In genomic region chr3:88359989-88360388, GRCm38 (mm10) we compare ENCODE assay signal across 17 mouse cellular contexts. TPM values are rescaled to one million over a fixed set of nuclear protein-coding genes. Genes with fewer than 3 reads are reported as not detected.
DNase-seq lines count a peak whose midpoint lies in the region; ATAC-seq and TF ChIP-seq lines count a peak whose summit lies in the region.
"Had no signal": no experiment of that assay in that cellular context is flagged by ENCODE, and none has a peak within 500 bp of the region (broad histone marks: within the 10 kb centered on the region; RNA-seq: fewer than 3 reads in every experiment).

No protein-coding gene starts in this region.

- no peak for TF ChIP-seq CTCF in thymus, adult 2 months (IDR thresholded peaks at IDR 0.05; ENCODE audit: borderline replicate concordance, control insufficient read depth, extremely low read depth, insufficient read depth, low read length, poor library complexity)

- H3K27me3 ChIP-seq in heart, embryonic 11.5 days (ENCODE audit: control insufficient read depth, insufficient read depth, low read length) = peaks cover 4% of the 10 kb centered on the region; the same call in 1 of the 2 replicates
- peaks cover 6% of the 10 kb centered on the region for H3K27me3 ChIP-seq in kidney, embryonic 15.5 days
- H3K27me3 ChIP-seq in thymus, adult 2 months (ENCODE audit: control insufficient read depth, insufficient read depth, low read length) = no peaks in the 10 kb centered on the region

- ATAC-seq in heart, embryonic 11.5 days (replicated peaks; ENCODE audit: insufficient number of reproducible peaks, low FRiP score, low TSS enrichment) = no peak
- ATAC-seq in kidney, embryonic 15.5 days (replicated peaks; ENCODE audit: low FRiP score) = no peak
- ATAC-seq: forebrain, embryonic 14.5 days; lung, postnatal 0 days had no signal

- H3K4me2 ChIP-seq in heart, embryonic 11.5 days = no peak overlapping the region
- no peak overlapping the region for H3K4me2 ChIP-seq in kidney, embryonic 15.5 days

- WGBS in heart, embryonic 11.5 days (ENCODE audit: insufficient replicate concordance) = 72% methylated on average over 3 of the region's 3 CpGs
- WGBS in kidney, embryonic 15.5 days = 62% methylated on average over 3 of the region's 3 CpGs
- 69% methylated on average over 3 of the region's 3 CpGs for WGBS in thymus, adult 2 months

- H3K4me3 ChIP-seq in heart, embryonic 11.5 days (ENCODE audit: low read depth, low read length) = no peak overlapping the region
- no peak overlapping the region for H3K4me3 ChIP-seq in kidney, embryonic 15.5 days (replicated peaks)
- H3K4me3 ChIP-seq in thymus, adult 2 months (ENCODE audit: control insufficient read depth, insufficient read depth, low read length) = no peak overlapping the region

- no peak for TF ChIP-seq POLR2A in thymus, adult 2 months (IDR thresholded peaks at IDR 0.05; ENCODE audit: control insufficient read depth, extremely low read depth, insufficient read depth, low read length, poor library complexity)

- no peaks in the 10 kb centered on the region for H3K9me3 ChIP-seq in heart, embryonic 11.5 days (replicated peaks; ENCODE audit: control insufficient read depth, low read length)
- no peaks in the 10 kb centered on the region for H3K9me3 ChIP-seq in kidney, embryonic 15.5 days (replicated peaks)

- H3K27ac ChIP-seq in heart, embryonic 11.5 days (ENCODE audit: low read depth, low read length) = peak overlapping the region; percentile 70
- H3K27ac ChIP-seq in kidney, embryonic 15.5 days = peak overlapping the region; percentile 0; the same call in 1 of the 2 replicates
- no peak overlapping the region for H3K27ac ChIP-seq in thymus, adult 2 months (ENCODE audit: control insufficient read depth, insufficient read depth, low read length)

- 0 out of 2 replicates have a peak overlapping the region, but pooled peaks have one; percentile 22 for H3K9ac ChIP-seq in heart, embryonic 11.5 days (ENCODE audit: low read depth, low read length)
- H3K9ac ChIP-seq in kidney, embryonic 15.5 days = no peak overlapping the region

- intact Hi-C loops in heart, postnatal 10 days (cut with DNase I) = no loop called here

- peaks cover 55% of the 10 kb centered on the region for H3K36me3 ChIP-seq in heart, embryonic 11.5 days (ENCODE audit: control insufficient read depth, insufficient read depth, low read length)
- peaks cover 83% of the 10 kb centered on the region for H3K36me3 ChIP-seq in kidney, embryonic 15.5 days
- H3K36me3 ChIP-seq in thymus, adult 2 months (ENCODE audit: control insufficient read depth, insufficient read depth, low read length) = peaks cover 46% of the 10 kb centered on the region

- peaks cover 22% of the 10 kb centered on the region for H3K4me1 ChIP-seq in heart, embryonic 11.5 days (ENCODE audit: control insufficient read depth, insufficient read depth, low read length)
- peaks cover 17% of the 10 kb centered on the region for H3K4me1 ChIP-seq in kidney, embryonic 15.5 days
- H3K4me1 ChIP-seq in thymus, adult 2 months (replicated peaks; ENCODE audit: control insufficient read depth, insufficient read depth, low read length) = peaks cover 18% of the 10 kb centered on the region

- DNase-seq in heart, postnatal 10 days = no peak
- DNase-seq in kidney, adult 11 months = no peak
- DNase-seq in thymus, postnatal 0 days (ENCODE audit: low spot score) = peak; percentile 33
- no peak for DNase-seq in thymus, adult 2 months
- no peak for DNase-seq in adrenal gland, postnatal 4 days (ENCODE audit: low spot score in 2 of 2)
- DNase-seq: adrenal gland, adult 8-10 months; cerebellum, postnatal 10 days; kidney, adult 8-10 months; thymus, postnatal 25 days had no signal

RNA-seq across cellular contexts. Expression of gene Paqr6, which starts 4.4 kb away (rescaled TPM):
- polyA plus RNA-seq in heart, embryonic 11.5 days (2014; fragmentation: Nextera tagmentation; extraction: Ambion mirVana) = 2.7 and 3.0 TPM in 2 replicates
- 1 to 10 TPM in 1 of 2 experiments, under 1 TPM in 1; 0.35 to 1.3 TPM for total RNA-seq in heart, postnatal 10 days (2021)
- polyA plus RNA-seq in kidney, embryonic 15.5 days (2015; fragmentation: Nextera tagmentation; extraction: Ambion mirVana) = 11.9 and 14.5 TPM in 2 replicates
- polyA plus RNA-seq in thymus, postnatal 0 days (2015; fragmentation: Nextera tagmentation; extraction: Ambion mirVana) = 0.49 and 0.56 TPM in 2 replicates
- polyA plus RNA-seq in thymus, adult 2 months (2012; rRNA removed) = 1.2 and 2.0 TPM in 2 replicates
- total RNA-seq in adrenal gland, postnatal 4 days (2021) = 1 to 10 TPM; 4.9 to 6.4 TPM
- total RNA-seq: hematopoietic stem cell, adult 5-6 weeks; megakaryocyte-erythroid progenitor cell, adult 5-6 weeks had no signal

RNA-seq across cellular contexts. Expression of gene Bglap3, which starts 12.6 kb away (rescaled TPM):
- not detected in 2 replicates for polyA plus RNA-seq in heart, embryonic 11.5 days (2014; fragmentation: Nextera tagmentation; extraction: Ambion mirVana)
- not detected for total RNA-seq in heart, postnatal 10 days (2021)
- polyA plus RNA-seq in kidney, embryonic 15.5 days (2015; fragmentation: Nextera tagmentation; extraction: Ambion mirVana) = 0.39 and 0.48 TPM in 2 replicates
- polyA plus RNA-seq in thymus, postnatal 0 days (2015; fragmentation: Nextera tagmentation; extraction: Ambion mirVana) = 2.6 TPM in 2 replicates
- polyA plus RNA-seq in thymus, adult 2 months (2012; rRNA removed) = 1.2 and 2.6 TPM in 2 replicates
- 1 to 10 TPM in 1 of 2 experiments, under 1 TPM in 1; 0.93 to 1.1 TPM for total RNA-seq in adrenal gland, postnatal 4 days (2021)
- total RNA-seq: gastrocnemius, adult 18-20 months; hematopoietic stem cell, adult 5-6 weeks; megakaryocyte-erythroid progenitor cell, adult 5-6 weeks had no signal
- polyA plus RNA-seq: forebrain, embryonic 14.5 days had no signal

RNA-seq across cellular contexts. Expression of gene Bglap2, which starts 18.5 kb away (rescaled TPM):
- not detected in 2 replicates for polyA plus RNA-seq in heart, embryonic 11.5 days (2014; fragmentation: Nextera tagmentation; extraction: Ambion mirVana)
- total RNA-seq in heart, postnatal 10 days (2021) = not detected
- polyA plus RNA-seq in kidney, embryonic 15.5 days (2015; fragmentation: Nextera tagmentation; extraction: Ambion mirVana) = 3.4 TPM in 1 of 2 replicates, not detected in the other
- polyA plus RNA-seq in thymus, postnatal 0 days (2015; fragmentation: Nextera tagmentation; extraction: Ambion mirVana) = 0.83 and 1.1 TPM in 2 replicates
- 2.2 and 3.8 TPM in 2 replicates for polyA plus RNA-seq in thymus, adult 2 months (2012; rRNA removed)
- total RNA-seq in adrenal gland, postnatal 4 days (2021) = not detected
- total RNA-seq: ES-E14; gastrocnemius, adult 18-20 months; hematopoietic stem cell, adult 5-6 weeks; megakaryocyte-erythroid progenitor cell, adult 5-6 weeks had no signal
- polyA plus RNA-seq: forebrain, embryonic 14.5 days; lung, postnatal 0 days had no signal

RNA-seq across cellular contexts. Expression of gene Smg5, which starts 23.9 kb away (rescaled TPM):
- polyA plus RNA-seq in heart, embryonic 11.5 days (2014; fragmentation: Nextera tagmentation; extraction: Ambion mirVana) = 35.2 and 37.8 TPM in 2 replicates
- 10 to 100 TPM; 41.1 to 46.1 TPM for total RNA-seq in heart, postnatal 10 days (2021)
- 56.3 and 63.1 TPM in 2 replicates for polyA plus RNA-seq in kidney, embryonic 15.5 days (2015; fragmentation: Nextera tagmentation; extraction: Ambion mirVana)
- polyA plus RNA-seq in thymus, postnatal 0 days (2015; fragmentation: Nextera tagmentation; extraction: Ambion mirVana) = 30.0 and 35.4 TPM in 2 replicates
- 151 and 159 TPM in 2 replicates for polyA plus RNA-seq in thymus, adult 2 months (2012; rRNA removed)
- total RNA-seq in adrenal gland, postnatal 4 days (2021) = 10 to 100 TPM; 68.2 to 69.0 TPM

RNA-seq across cellular contexts. Expression of gene Tmem79, which starts 24.0 kb away (rescaled TPM):
- polyA plus RNA-seq in heart, embryonic 11.5 days (2014; fragmentation: Nextera tagmentation; extraction: Ambion mirVana) = 1.3 TPM in 2 replicates
- total RNA-seq in heart, postnatal 10 days (2021) = 1 to 10 TPM; 1.4 to 1.9 TPM
- 5.2 and 6.6 TPM in 2 replicates for polyA plus RNA-seq in kidney, embryonic 15.5 days (2015; fragmentation: Nextera tagmentation; extraction: Ambion mirVana)
- 3.0 and 4.1 TPM in 2 replicates for polyA plus RNA-seq in thymus, postnatal 0 days (2015; fragmentation: Nextera tagmentation; extraction: Ambion mirVana)
- 8.9 and 10.4 TPM in 2 replicates for polyA plus RNA-seq in thymus, adult 2 months (2012; rRNA removed)
- 1 to 10 TPM; 3.5 to 3.7 TPM for total RNA-seq in adrenal gland, postnatal 4 days (2021)
